Mouse (Mus musculus): ENCODE data around the gene Prkd1. TPM values are rescaled to one million over a fixed set of nuclear protein-coding genes. Genes with fewer than 3 reads are reported as not detected.
"Not testable (repeated sequence)": the region's sequence is repeated elsewhere in the genome, so short reads cannot be mapped to it uniquely, and the experiment has no call there.

Prkd1 gene
- total RNA-seq (2017): not detected in 3 replicates

DNA sequence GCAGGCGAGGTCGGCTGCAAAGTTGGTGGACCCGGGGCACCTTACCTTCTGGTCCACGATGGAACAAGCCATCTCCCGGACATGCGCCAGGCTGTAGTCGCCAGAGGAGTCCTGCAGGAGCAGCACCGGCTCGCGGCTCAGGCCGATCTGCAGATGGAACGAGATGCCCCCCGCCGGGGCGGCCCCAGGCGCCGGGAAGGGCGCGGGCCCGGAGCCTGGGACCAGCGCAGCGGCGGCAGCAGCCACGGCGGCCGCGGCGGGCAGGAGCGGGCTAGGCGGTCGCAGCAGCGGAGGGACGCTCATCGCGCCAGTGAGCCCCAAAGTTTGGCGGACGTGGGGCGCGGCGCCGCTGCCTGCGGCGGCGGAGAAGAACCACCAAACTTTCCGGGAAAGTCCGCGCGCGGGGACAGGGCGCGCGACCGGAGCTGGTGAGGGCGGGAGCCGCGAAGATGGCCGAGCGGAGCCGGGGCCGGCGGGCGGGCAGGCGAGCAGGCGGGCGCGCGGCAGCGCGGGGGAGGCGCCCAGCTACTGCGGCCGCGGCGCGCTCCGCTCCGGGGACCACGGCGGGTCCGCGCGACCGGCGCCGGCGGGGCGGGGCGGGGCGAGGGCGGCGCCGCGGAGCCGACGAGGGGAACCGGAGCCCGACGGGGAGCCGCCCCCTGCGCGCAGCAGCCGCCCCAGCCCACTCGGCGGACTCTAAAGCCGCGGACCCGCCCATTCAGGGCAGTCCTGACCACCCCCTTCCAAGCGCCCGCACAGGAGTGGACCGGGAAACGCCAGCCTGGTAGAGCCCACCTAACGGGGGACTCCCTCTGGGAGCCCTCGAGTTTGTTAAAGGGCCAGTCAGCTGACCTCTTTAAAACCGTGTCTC, at the start of gene Prkd1:
Gene Prkd1 (minus strand): TSS at position 428 of the 871 bp plus-strand sequence.
- no peak for ATAC-seq (replicated peaks; ENCODE audit: insufficient number of reproducible peaks, low FRiP score, low TSS enrichment, poor library complexity, severe bottlenecking)

GRCm38 (mm10) chr12:50697492-50697891, 48.6 kb upstream of the Prkd1 start:
- no peak for ATAC-seq (replicated peaks; ENCODE audit: insufficient number of reproducible peaks, low FRiP score, low TSS enrichment, poor library complexity, severe bottlenecking)

DNA sequence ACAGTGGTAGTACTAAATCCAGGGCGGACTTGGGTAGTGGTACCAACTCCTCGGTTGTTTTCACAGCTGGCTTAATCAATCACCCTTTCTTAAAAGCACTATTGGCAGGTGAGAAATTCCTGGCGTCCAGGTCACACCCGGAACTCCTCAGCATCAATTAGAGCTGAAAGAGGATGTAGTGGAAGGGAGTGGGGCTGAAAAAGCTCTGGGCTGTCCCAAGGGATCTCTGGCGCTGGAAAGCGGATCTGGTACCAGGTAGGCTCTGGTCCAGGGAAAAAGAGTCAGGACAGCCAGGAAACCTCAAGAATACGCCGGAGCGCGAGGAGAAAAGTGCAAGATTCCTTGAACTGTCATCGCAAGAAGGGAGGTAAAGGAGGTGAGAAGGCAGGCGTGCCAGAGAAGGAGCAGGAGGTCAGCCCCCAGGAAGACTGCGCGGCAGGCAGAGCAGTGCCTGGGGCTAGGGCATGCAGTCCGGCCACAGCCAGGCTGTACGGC, 675 bp downstream of the Prkd1 start:
- ATAC-seq (replicated peaks; ENCODE audit: insufficient number of reproducible peaks, low FRiP score, low TSS enrichment, poor library complexity, severe bottlenecking): no peak

DNA sequence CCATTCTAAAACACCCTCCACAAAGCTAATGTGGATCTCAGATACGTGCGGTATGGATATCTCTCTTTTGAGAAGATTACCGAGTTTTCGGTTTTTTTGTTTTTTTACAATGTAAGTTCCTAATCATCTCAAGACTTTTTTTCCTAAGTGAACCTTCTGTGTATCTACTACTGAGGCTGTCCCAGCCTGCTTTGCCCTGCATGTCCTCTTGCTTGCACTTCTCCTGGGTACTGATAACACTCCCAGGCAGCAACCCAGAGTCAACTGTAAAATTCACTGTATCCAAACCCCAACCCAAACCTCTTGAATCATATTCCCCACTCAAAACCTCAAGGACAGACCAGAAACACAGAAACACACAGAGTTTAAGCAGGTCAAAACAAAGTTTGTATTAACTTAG, 2.0 kb downstream of the Prkd1 start:
- ATAC-seq (replicated peaks; ENCODE audit: insufficient number of reproducible peaks, low FRiP score, low TSS enrichment, poor library complexity, severe bottlenecking): no peak

DNA sequence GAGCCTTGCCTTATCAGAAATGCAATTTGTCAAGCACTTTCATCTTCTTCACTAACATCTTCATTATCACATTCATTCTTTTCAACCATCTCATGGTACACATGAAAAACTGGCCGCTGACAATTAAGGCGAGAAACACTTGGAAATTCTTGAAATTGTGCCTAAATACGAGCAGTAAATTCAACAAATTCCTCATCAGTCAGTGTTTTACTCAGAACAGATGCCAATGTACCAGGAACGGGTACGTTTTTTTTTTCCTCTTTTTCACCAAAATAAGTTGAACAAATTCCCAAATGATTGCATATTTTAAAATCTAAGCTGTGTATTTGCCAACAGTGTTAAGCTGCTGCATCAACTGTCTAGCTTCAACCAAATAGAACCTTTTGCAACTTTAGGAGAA, 6.2 kb downstream of the Prkd1 start:
- ATAC-seq (replicated peaks; ENCODE audit: insufficient number of reproducible peaks, low FRiP score, low TSS enrichment, poor library complexity, severe bottlenecking): no peak

DNA sequence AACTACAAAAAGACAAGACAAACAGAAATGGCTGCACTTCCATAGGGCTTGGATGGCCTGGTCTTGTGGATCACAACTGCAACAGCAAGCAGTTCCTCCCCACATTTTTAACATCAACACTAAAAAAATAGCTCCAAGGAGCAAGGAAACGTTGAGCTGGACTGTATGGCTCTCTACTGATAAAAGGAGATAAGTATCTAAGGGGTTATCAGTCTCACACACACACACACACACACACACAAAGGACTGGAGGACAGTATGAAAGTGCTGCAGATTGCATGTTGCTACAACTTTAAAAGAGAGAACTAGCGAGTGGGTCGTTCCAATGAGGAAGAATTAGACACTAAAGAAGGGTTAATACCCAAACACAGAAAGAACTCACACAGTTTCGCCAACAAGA, 8.7 kb downstream of the Prkd1 start:
- no peak for ATAC-seq (replicated peaks; ENCODE audit: insufficient number of reproducible peaks, low FRiP score, low TSS enrichment, poor library complexity, severe bottlenecking)

DNA sequence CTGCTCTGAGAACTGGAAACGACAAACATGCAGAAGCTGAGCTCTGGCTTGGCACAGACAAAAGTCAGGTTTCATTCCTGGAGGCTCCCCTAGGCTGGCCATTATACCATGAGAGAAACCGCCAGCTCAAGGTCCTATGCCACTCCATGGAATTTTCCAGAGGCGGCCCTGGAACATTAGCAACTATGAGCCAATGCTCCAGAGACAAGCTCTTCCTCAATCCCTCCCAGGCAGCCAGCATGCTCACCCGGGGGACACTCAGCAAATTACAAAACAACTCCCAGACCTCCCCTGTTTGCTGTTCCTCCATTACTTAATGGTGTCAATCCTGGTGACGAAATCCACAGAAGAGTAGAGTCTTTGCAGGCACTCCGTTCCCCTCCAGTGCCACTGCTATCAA, 14.5 kb downstream of the Prkd1 start:
- no peak for ATAC-seq (replicated peaks; ENCODE audit: insufficient number of reproducible peaks, low FRiP score, low TSS enrichment, poor library complexity, severe bottlenecking)

GRCm38 (mm10) chr12:50626100-50626499, 22.8 kb downstream of the Prkd1 start:
- not testable (repeated sequence) for ATAC-seq (replicated peaks; ENCODE audit: insufficient number of reproducible peaks, low FRiP score, low TSS enrichment, poor library complexity, severe bottlenecking)

GRCm38 (mm10) chr12:50624175-50624574, 24.7 kb downstream of the Prkd1 start:
- ATAC-seq (replicated peaks; ENCODE audit: insufficient number of reproducible peaks, low FRiP score, low TSS enrichment, poor library complexity, severe bottlenecking): no peak

- ATAC-seq (replicated peaks; ENCODE audit: insufficient number of reproducible peaks, low FRiP score, low TSS enrichment, poor library complexity, severe bottlenecking): no peak
Observed at GRCm38 (mm10) chr12:50615852-50616251, 33.0 kb downstream of the Prkd1 start.

GRCm38 (mm10) chr12:50614341-50614740, 34.6 kb downstream of the Prkd1 start:
- no peak for ATAC-seq (replicated peaks; ENCODE audit: insufficient number of reproducible peaks, low FRiP score, low TSS enrichment, poor library complexity, severe bottlenecking)

GRCm38 (mm10) chr12:50606703-50607500, 42.0 kb downstream of the Prkd1 start:
- ATAC-seq (replicated peaks; ENCODE audit: insufficient number of reproducible peaks, low FRiP score, low TSS enrichment, poor library complexity, severe bottlenecking): no peak

DNA sequence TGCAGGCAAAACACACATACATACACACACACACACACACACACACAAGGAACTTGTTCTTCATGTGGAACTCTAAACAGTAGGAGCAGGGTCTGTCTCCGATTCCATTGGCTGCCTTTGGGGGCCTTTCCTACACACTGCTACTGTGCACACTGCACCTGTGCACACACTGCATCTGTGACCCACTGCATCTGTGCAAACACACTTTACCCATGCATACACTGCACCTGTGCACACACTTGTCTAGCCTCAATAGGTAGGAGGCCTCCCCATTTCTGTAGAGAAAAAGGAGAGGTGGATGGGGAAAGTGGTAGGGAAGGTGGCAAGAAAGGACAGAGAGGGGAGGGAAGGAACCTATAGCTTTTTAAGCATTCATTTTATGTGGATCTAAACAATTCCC, 49.5 kb downstream of the Prkd1 start:
- no peak for ATAC-seq (replicated peaks; ENCODE audit: insufficient number of reproducible peaks, low FRiP score, low TSS enrichment, poor library complexity, severe bottlenecking)

- no peak for ATAC-seq (replicated peaks; ENCODE audit: insufficient number of reproducible peaks, low FRiP score, low TSS enrichment, poor library complexity, severe bottlenecking)
Observed at GRCm38 (mm10) chr12:50598053-50598988, 50.6 kb downstream of the Prkd1 start.

- no peak for ATAC-seq (replicated peaks; ENCODE audit: insufficient number of reproducible peaks, low FRiP score, low TSS enrichment, poor library complexity, severe bottlenecking)
Observed at GRCm38 (mm10) chr12:50597467-50597866, 51.4 kb downstream of the Prkd1 start.

GRCm38 (mm10) chr12:50595777-50596176, 53.1 kb downstream of the Prkd1 start:
- no peak for ATAC-seq (replicated peaks; ENCODE audit: insufficient number of reproducible peaks, low FRiP score, low TSS enrichment, poor library complexity, severe bottlenecking)

DNA sequence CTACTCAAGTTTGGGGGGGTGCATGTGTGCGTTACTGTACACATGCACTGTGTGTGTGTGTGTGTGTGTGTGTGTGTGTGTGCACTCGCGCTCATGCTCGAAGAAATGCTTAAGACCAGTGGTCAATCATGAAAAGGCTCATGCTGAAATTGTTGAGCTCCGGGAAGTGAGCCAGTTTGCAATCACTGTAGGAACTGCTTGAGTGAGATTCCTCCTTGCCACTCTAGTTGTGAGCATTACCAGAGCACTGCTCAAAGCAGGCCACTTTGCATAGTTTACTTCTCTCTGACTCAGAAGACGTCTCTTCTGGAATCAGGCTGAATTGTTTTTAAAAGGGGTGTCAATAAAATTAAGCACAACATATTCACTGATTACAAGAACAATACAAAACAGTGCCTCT, 54.4 kb downstream of the Prkd1 start:
- ATAC-seq (replicated peaks; ENCODE audit: insufficient number of reproducible peaks, low FRiP score, low TSS enrichment, poor library complexity, severe bottlenecking): no peak

- ATAC-seq (replicated peaks; ENCODE audit: insufficient number of reproducible peaks, low FRiP score, low TSS enrichment, poor library complexity, severe bottlenecking): no peak
Observed at GRCm38 (mm10) chr12:50593481-50593880, 55.4 kb downstream of the Prkd1 start.

All from monocyte, adult 5-6 weeks (primary cell).